Mouse (Mus musculus) brain, embryonic 14.5 days (tissue): ENCODE results near the gene A630001G21Rik.

Experiments used
- CTCF ChIP-seq: fragments of 200-500 bp; IDR thresholded peaks from 2 replicates; pipeline ENCODE4 v1.5.1; 2012; ENCODE audit warnings: inconsistent platforms, mild to moderate bottlenecking, moderate library complexity, borderline replicate concordance; ENCODE audit not compliant: insufficient read depth, insufficient read length; ENCODE audit errors: extremely low read depth
- POLR2A ChIP-seq: fragments of 200-500 bp; IDR thresholded peaks from 2 replicates; pipeline ENCODE4 v1.6.1; 2012; ENCODE audit warnings: mild to moderate bottlenecking, inconsistent platforms, borderline replicate concordance; ENCODE audit not compliant: poor library complexity, insufficient read depth, insufficient read length, severe bottlenecking; ENCODE audit errors: extremely low read depth

GRCm38 (mm10) chr1:85739000-85739399, 39.4 kb downstream of the A630001G21Rik start:
- no peak for TF ChIP-seq POLR2A
- no peak for TF ChIP-seq CTCF
